Mouse (Mus musculus) heart, adult 2 months (tissue): ENCODE results near the gene Prr14.

ENCODE experiments used
- CTCF ChIP-seq: fragments of 200-600 bp; IDR thresholded peaks from 2 replicates; pipeline ENCODE4 v1.8.1; 2022; ENCODE audit warnings: antibody characterized with exemption, mild to moderate bottlenecking, moderate library complexity
- EP300 ChIP-seq: fragments of 200-500 bp; IDR thresholded peaks from 2 replicates; pipeline ENCODE4 v1.6.1; 2011; ENCODE audit warnings: low read depth, low read length, control low read depth; ENCODE audit not compliant: insufficient read depth

GRCm38 (mm10) chr7:127472060-127472459 lies 12.6 kb downstream of the Prr14 start:
- no peak for TF ChIP-seq CTCF
- TF ChIP-seq EP300 = no peak
